Mouse (Mus musculus) myocyte (in vitro differentiated cells): ENCODE data around the gene Cpt1c. TPM values are rescaled to one million over a fixed set of nuclear protein-coding genes. Genes with fewer than 3 reads are reported as not detected.
A peak's percentile ranks its signal among the peaks of the same experiment; 100 is the strongest.

Experiments used
- H3K27me3 ChIP-seq: one replicate; pipeline ENCODE4 v1.6.1; 2011; ENCODE audit not compliant: control insufficient read depth, insufficient read depth, insufficient read length
- H3K36me3 ChIP-seq: one replicate; pipeline ENCODE4 v1.6.1; 2011; ENCODE audit not compliant: control insufficient read depth, insufficient read depth
- H3K4me2 ChIP-seq: one replicate; pipeline ENCODE4 v1.6.1; 2011; ENCODE audit warnings: low read depth, control low read depth
- H3K4me3 ChIP-seq: one replicate; pipeline ENCODE4 v1.5.1; 2011; ENCODE audit warnings: mild to moderate bottlenecking, control low read depth, moderate library complexity
- H3K79me2 ChIP-seq: one replicate; pipeline ENCODE4 v1.6.1; 2011; ENCODE audit not compliant: control insufficient read depth, insufficient read depth
- H3ac ChIP-seq: one replicate; pipeline ENCODE4 v1.6.1; 2011; ENCODE audit not compliant: control insufficient read depth, insufficient read length
- CEBPB ChIP-seq: IDR thresholded peaks from 2 replicates; pipeline ENCODE4 v1.6.1; 2011; ENCODE audit warnings: mild to moderate bottlenecking, moderate library complexity; ENCODE audit not compliant: poor library complexity, insufficient read depth, severe bottlenecking
- E2F4 ChIP-seq: IDR thresholded peaks from one replicate; pipeline ENCODE4 v1.6.1; 2011; ENCODE audit warnings: mild to moderate bottlenecking, control low read depth, moderate library complexity; ENCODE audit not compliant: insufficient read depth
- MAX ChIP-seq: IDR thresholded peaks from one replicate; pipeline ENCODE4 v1.6.1; 2011; ENCODE audit warnings: low read depth, mild to moderate bottlenecking, control low read depth
- MYOD1 ChIP-seq, 3 experiments: IDR thresholded peaks; one replicate each; pipeline ENCODE4 v1.6.1; 2011; ENCODE audit warnings: control low read depth in 2 of 3, low read depth in 2 of 3, mild to moderate bottlenecking in 2 of 3, moderate library complexity in 1 of 3; ENCODE audit not compliant: insufficient read length in 2 of 3, control insufficient read depth in 1 of 3
- MYOG ChIP-seq, 3 experiments: IDR thresholded peaks; one replicate each; pipeline ENCODE4 v1.6.1; 2011; ENCODE audit warnings: control low read depth in 2 of 3, low read depth in 2 of 3, mild to moderate bottlenecking in 2 of 3; ENCODE audit not compliant: insufficient read length in 2 of 3, control insufficient read depth in 1 of 3, insufficient read depth in 1 of 3
- POLR2A ChIP-seq: IDR thresholded peaks from one replicate; pipeline ENCODE4 v1.6.1; 2011; ENCODE audit warnings: low read depth, mild to moderate bottlenecking, control low read depth, moderate library complexity; ENCODE audit not compliant: insufficient read length
- POLR2AphosphoS2 ChIP-seq: IDR thresholded peaks from one replicate; pipeline ENCODE4 v1.6.1; 2011; ENCODE audit warnings: low read depth, control low read depth; ENCODE audit not compliant: insufficient read length
- REST ChIP-seq: IDR thresholded peaks from one replicate; pipeline ENCODE4 v1.6.1; 2011; ENCODE audit warnings: mild to moderate bottlenecking, control low read depth, moderate library complexity; ENCODE audit not compliant: insufficient read depth, insufficient read length
- SRF ChIP-seq: IDR thresholded peaks from one replicate; pipeline ENCODE4 v1.6.1; 2011; ENCODE audit warnings: low read depth; ENCODE audit not compliant: control insufficient read depth, insufficient read length
- TCF12 ChIP-seq: IDR thresholded peaks from one replicate; pipeline ENCODE4 v1.6.1; 2011; ENCODE audit warnings: mild to moderate bottlenecking, control low read depth; ENCODE audit not compliant: poor library complexity, insufficient read depth, severe bottlenecking
- TCF3 ChIP-seq: IDR thresholded peaks from one replicate; pipeline ENCODE4 v1.6.1; 2011; ENCODE audit warnings: low read depth, control low read depth; ENCODE audit not compliant: insufficient read length
- USF1 ChIP-seq: IDR thresholded peaks from one replicate; pipeline ENCODE4 v1.6.1; 2011; ENCODE audit warnings: low read depth, mild to moderate bottlenecking, control low read depth, moderate library complexity
- polyA plus RNA-seq: library from polyadenylated mRNA; unstranded; fragments of >200 nt; fragmentation: generic; extraction: Trizol; gene quantifications from one replicate; pipeline ENCODE4 v1.2.1, GENCODE M21; 2012; ENCODE audit warnings: missing spikeins

Cpt1c gene
- polyA plus RNA-seq, 1 experiment: 2.7 TPM

DNA sequence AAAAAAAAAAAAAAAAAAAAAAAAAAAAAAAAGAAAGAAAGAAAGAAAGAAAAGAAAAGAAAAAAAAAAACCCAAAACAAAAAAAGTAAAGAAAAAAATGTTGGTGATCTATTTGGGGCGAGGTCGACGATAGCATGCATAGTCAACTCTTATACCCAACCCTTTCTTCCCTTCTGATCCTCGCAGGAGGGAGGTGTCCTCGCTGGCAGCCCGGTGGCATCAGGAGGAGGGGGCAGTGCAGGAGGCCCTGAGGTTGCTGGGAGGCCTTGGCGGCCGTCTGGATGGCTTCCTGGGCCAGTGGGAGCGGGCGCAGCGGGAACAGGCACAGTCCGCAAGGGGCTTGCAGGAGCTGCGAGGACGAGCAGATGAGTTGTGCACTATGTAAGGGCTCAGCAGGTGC is 21.1 kb downstream of the Cpt1c start:
- Histone ChIP-seq H3K36me3 (no peaks in the 10 kb centered on the region), H3K79me2 (no peaks in the 10 kb centered on the region), H3ac (no peak overlapping the region), H3K4me3 (no peak overlapping the region), H3K27me3 (peaks cover 9% of the 10 kb centered on the region), H3K4me2 (no peak overlapping the region)
- TF ChIP-seq POLR2AphosphoS2 (no peak), E2F4 (no peak), CEBPB (no peak), TCF12 (no peak), MAX (no peak), REST (no peak), SRF (no peak), POLR2A (no peak), TCF3 (no peak), USF1 (no peak), MYOG (IDR thresholded peaks at IDR 0.05; ENCODE audit: control insufficient read depth in 1 of 3, insufficient read depth in 1 of 3, insufficient read length in 2 of 3, low read depth in 2 of 3) (no peak)

DNA sequence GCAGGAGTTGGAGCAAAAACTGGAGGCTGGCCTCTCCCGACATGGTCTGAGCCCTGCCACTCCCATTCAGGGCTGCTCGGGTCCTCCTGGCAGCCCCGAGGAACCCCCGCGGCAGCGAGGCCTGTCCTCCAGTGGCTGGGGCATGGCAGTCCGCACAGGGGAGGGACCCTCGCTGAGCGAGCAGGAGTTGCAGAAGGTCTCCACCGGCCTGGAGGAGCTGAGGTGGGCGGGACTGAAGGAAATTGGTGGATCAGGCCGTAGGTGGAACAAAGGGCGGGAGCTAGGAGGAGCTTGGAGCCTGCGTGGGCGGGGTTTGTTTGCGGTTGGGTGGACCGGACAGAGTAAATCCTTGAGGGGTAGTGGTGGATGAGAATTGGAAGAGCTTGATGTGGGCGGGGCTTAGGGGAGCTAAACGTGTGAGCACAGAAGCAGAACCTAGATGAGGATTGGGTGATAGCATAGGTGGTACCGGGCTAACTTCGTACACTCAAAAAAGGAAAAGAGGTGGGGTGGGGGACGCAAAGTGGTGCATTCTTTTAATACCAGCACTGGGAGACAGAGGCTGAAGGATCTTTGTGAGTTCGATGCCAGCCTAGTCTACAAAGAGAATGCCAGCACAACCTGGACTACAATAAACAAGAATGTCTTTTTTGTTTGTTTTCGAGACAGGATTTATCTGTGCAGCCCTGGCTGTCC is 21.9 kb downstream of the Cpt1c start:
- H3K27me3 ChIP-seq: peaks cover 17% of the 10 kb centered on the region
- H3K79me2 ChIP-seq: no peaks in the 10 kb centered on the region
- TF ChIP-seq POLR2A (peak; percentile 53), MAX (no peak), REST (no peak), POLR2AphosphoS2 (no peak)
- H3ac ChIP-seq: no peak overlapping the region
- H3K4me3 ChIP-seq: peak overlapping the region; percentile 30
- H3K4me2 ChIP-seq: peak overlapping the region; percentile 95
- no peaks in the 10 kb centered on the region for H3K36me3 ChIP-seq

DNA sequence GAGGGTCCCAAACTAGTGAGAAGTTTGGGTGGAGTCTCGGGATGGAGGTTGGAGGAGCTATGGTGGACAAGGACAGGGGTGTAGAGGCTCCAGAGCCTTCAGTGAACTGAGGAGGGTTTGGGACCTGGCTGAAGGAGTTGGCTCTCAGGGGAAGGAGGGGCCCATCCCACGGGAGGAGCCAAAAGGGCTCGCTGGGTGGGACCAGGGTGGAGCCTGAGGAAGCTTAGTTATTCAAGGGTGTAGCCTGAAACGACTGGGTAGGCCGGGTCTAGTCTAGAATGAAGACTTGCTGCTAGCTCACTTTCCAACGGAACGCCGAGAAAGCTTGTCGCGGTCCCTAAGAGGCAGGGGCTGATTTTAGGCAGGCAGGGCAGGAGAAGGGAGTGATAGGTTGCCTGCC is 22.7 kb downstream of the Cpt1c start:
- Histone ChIP-seq H3ac (no peak overlapping the region), H3K79me2 (no peaks in the 10 kb centered on the region), H3K4me3 (peak overlapping the region; percentile 30), H3K36me3 (no peaks in the 10 kb centered on the region), H3K27me3 (peaks cover 25% of the 10 kb centered on the region), H3K4me2 (peak overlapping the region; percentile 95)
- peak; percentile 46 for TF ChIP-seq POLR2A
- no peak for TF ChIP-seq MYOD1 (IDR thresholded peaks at IDR 0.05; ENCODE audit: control insufficient read depth in 1 of 3, insufficient read length in 2 of 3, low read depth in 2 of 3)

DNA sequence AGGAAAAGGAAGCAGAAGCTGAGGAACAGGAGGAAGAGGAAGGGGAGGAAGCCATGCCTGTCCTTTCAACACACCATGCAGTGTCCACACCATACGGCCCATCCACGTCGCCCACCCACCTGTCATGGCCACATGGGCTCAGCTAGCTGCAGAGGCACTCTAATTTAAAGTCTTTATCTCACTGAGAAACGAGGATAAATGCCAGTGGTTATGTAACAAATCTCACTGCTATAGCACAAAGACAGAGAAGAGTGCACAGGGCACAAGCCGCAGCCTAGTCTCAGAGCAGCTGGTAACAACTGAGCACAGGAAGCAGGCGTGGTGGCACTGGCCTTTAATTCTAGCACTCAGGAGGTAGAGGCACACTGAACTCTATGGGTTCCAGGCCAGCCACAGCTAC is 24.7 kb downstream of the Cpt1c start:
- TF ChIP-seq POLR2AphosphoS2: no peak
- TF ChIP-seq POLR2A: no peak
- TF ChIP-seq MYOD1 (IDR thresholded peaks at IDR 0.05; ENCODE audit: control insufficient read depth in 1 of 3, insufficient read length in 2 of 3, low read depth in 2 of 3): no peak
- no peak for TF ChIP-seq REST
- no peak for TF ChIP-seq USF1
- peaks cover 35% of the 10 kb centered on the region for H3K27me3 ChIP-seq
- no peaks in the 10 kb centered on the region for H3K36me3 ChIP-seq
- no peaks in the 10 kb centered on the region for H3K79me2 ChIP-seq
- no peak overlapping the region for H3ac ChIP-seq
- H3K4me2 ChIP-seq: no peak overlapping the region
- H3K4me3 ChIP-seq: no peak overlapping the region

DNA sequence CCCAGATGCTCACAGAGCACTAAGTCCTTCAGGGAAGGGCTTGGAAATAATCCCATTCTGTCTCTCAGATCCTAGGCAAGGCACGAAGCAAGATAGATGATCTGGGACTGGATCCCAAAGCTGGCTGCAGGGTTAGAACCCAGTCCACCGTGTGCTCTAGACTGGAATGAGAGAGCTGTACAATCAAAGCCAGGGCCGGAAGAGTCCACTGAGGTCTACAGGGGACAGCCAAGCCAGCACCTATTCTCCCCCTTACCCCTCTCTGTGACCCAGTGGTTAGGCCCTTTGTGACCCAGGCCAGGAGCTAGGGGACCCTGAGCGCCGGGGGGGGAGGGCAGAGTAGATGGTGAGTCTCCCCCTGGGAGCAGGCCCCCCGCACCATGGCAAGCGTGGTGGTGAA is 31.7 kb downstream of the Cpt1c start, which contains the start of gene Tsks:
Gene Tsks (plus strand): TSS at position 301 of the 400 bp plus-strand sequence.
- Histone ChIP-seq H3K27me3 (peaks cover 42% of the 10 kb centered on the region), H3K79me2 (no peaks in the 10 kb centered on the region), H3K36me3 (no peaks in the 10 kb centered on the region), H3K4me3 (no peak within 1 kb of the TSS), H3K4me2 (no peak within 1 kb of the TSS), H3ac (no peak within 1 kb of the TSS)
- TF ChIP-seq POLR2AphosphoS2 (no peak), POLR2A (no peak), SRF (no peak), USF1 (no peak), MAX (no peak), CEBPB (no peak), TCF12 (no peak), MYOG (IDR thresholded peaks at IDR 0.05; ENCODE audit: control insufficient read depth in 1 of 3, insufficient read depth in 1 of 3, insufficient read length in 2 of 3, low read depth in 2 of 3) (no peak), REST (no peak), MYOD1 (IDR thresholded peaks at IDR 0.05; ENCODE audit: control insufficient read depth in 1 of 3, insufficient read length in 2 of 3, low read depth in 2 of 3) (no peak), E2F4 (no peak), TCF3 (no peak)
